Mouse (Mus musculus) ovary, postnatal 36 days (tissue): ENCODE data around the gene Ntrk3.
A peak's percentile ranks its signal among the peaks of the same experiment; 100 is the strongest.

Experiments
- DNase-seq: peaks from one replicate; pipeline ENCODE4 v3.0.0; 2022; ENCODE audit warnings: low spot score, mixed read lengths

Gene Ntrk3

GRCm38 (mm10) chr7:78220949-78221348 is 516.9 kb downstream of the Ntrk3 start:
- DNase-seq = no peak

- peak; percentile 4 for DNase-seq
Observed at GRCm38 (mm10) chr7:78190931-78191653, 546.7 kb downstream of the Ntrk3 start.

- no peak for DNase-seq
Observed at GRCm38 (mm10) chr7:78185578-78185977, 552.2 kb downstream of the Ntrk3 start.

- no peak for DNase-seq
Observed at GRCm38 (mm10) chr7:78183396-78183795, 554.4 kb downstream of the Ntrk3 start.

GRCm38 (mm10) chr7:78179996-78180665 is 557.7 kb downstream of the Ntrk3 start:
- DNase-seq = no peak

- DNase-seq = no peak
Observed at GRCm38 (mm10) chr7:78172267-78172955, 565.4 kb downstream of the Ntrk3 start.

GRCm38 (mm10) chr7:78165466-78165865 is 572.3 kb downstream of the Ntrk3 start:
- no peak for DNase-seq

- no peak for DNase-seq
Observed at GRCm38 (mm10) chr7:78157946-78158345, 579.9 kb downstream of the Ntrk3 start.

GRCm38 (mm10) chr7:78145251-78145650 is 592.6 kb downstream of the Ntrk3 start:
- DNase-seq = no peak

- no peak for DNase-seq
Observed at GRCm38 (mm10) chr7:78144849-78145248, 593.0 kb downstream of the Ntrk3 start.

- no peak for DNase-seq
Observed at GRCm38 (mm10) chr7:78129966-78130365, 607.8 kb downstream of the Ntrk3 start.
